Comparison of ENCODE assay signal across 8 mouse cellular contexts in genomic region chr14:8098687-8098995, GRCm38 (mm10). TPM values are rescaled to one million over a fixed set of nuclear protein-coding genes. Genes with fewer than 3 reads are reported as not detected.
DNase-seq lines count a peak whose midpoint lies in the region; ATAC-seq lines count a peak whose summit lies in the region.

No protein-coding gene starts in this region.

- WGBS in kidney, embryonic 14.5 days: 3% methylated on average over 5 of the region's 5 CpGs
- WGBS in hindbrain, embryonic 10.5 days: 2% methylated on average over 5 of the region's 5 CpGs
- 2% methylated on average over 5 of the region's 5 CpGs for WGBS in midbrain, embryonic 13.5 days

- H3K27ac ChIP-seq in kidney, embryonic 14.5 days (ENCODE audit: low read depth, low read length): no peak overlapping the region
- peak overlapping the region; percentile 87 for H3K27ac ChIP-seq in hindbrain, embryonic 10.5 days
- peak overlapping the region; percentile 82 for H3K27ac ChIP-seq in midbrain, embryonic 13.5 days

- H3K4me2 ChIP-seq in kidney, embryonic 14.5 days (replicated peaks; ENCODE audit: low read depth, low read length): peak overlapping the region; percentile 60
- H3K4me2 ChIP-seq in midbrain, embryonic 13.5 days (replicated peaks): peak overlapping the region; percentile 72

- H3K4me1 ChIP-seq in kidney, embryonic 14.5 days (ENCODE audit: control insufficient read depth, insufficient read depth, low read length): 0 out of 2 replicates have a peak, but pooled peaks cover 4% of the 10 kb centered on the region
- peaks cover 19% of the 10 kb centered on the region for H3K4me1 ChIP-seq in hindbrain, embryonic 10.5 days (replicated peaks)
- peaks cover 30% of the 10 kb centered on the region for H3K4me1 ChIP-seq in midbrain, embryonic 13.5 days (replicated peaks)

- H3K9ac ChIP-seq in kidney, embryonic 14.5 days (ENCODE audit: low read depth, low read length): peak overlapping the region; percentile 74
- peak overlapping the region; percentile 89 for H3K9ac ChIP-seq in midbrain, embryonic 13.5 days (replicated peaks)

- H3K36me3 ChIP-seq in kidney, embryonic 14.5 days (ENCODE audit: control insufficient read depth, insufficient read depth, low read length): no peaks in the 10 kb centered on the region
- no peaks in the 10 kb centered on the region for H3K36me3 ChIP-seq in hindbrain, embryonic 10.5 days
- H3K36me3 ChIP-seq in midbrain, embryonic 13.5 days: 0 out of 2 replicates have a peak, but pooled peaks cover 5% of the 10 kb centered on the region

- ATAC-seq in kidney, embryonic 14.5 days (ENCODE audit: low FRiP score, low TSS enrichment): peak; percentile 26
- peak; percentile 31 for ATAC-seq in midbrain, embryonic 13.5 days

- H3K4me3 ChIP-seq in kidney, embryonic 14.5 days (ENCODE audit: low read length): peak overlapping the region; percentile 83
- H3K4me3 ChIP-seq in hindbrain, embryonic 10.5 days: peak overlapping the region; percentile 84
- H3K4me3 ChIP-seq in midbrain, embryonic 13.5 days (replicated peaks): peak overlapping the region; percentile 91

- no peaks in the 10 kb centered on the region for H3K9me3 ChIP-seq in kidney, embryonic 14.5 days (ENCODE audit: control insufficient read depth, low read length)
- no peaks in the 10 kb centered on the region for H3K9me3 ChIP-seq in hindbrain, embryonic 10.5 days
- no peaks in the 10 kb centered on the region for H3K9me3 ChIP-seq in midbrain, embryonic 13.5 days

- DNase-seq in kidney, postnatal 14 days: no peak
- peak; percentile 65 for DNase-seq in R1 (ENCODE audit: low read depth, low spot score)
- no peak for DNase-seq in hindbrain, embryonic 10.5 days (ENCODE audit: low spot score)
- no peak for DNase-seq in urinary bladder, postnatal 10 days (ENCODE audit: low spot score)
- DNase-seq in layer of hippocampus, adult 9-11 months: no peak
- DNase-seq in right cerebral cortex, postnatal 14 days: no peak

- no peaks in the 10 kb centered on the region for H3K27me3 ChIP-seq in kidney, embryonic 14.5 days (ENCODE audit: control insufficient read depth, insufficient read depth, low read length)
- H3K27me3 ChIP-seq in hindbrain, embryonic 10.5 days (ENCODE audit: insufficient read depth, poor library complexity, severe bottlenecking): no peaks in the 10 kb centered on the region
- no peaks in the 10 kb centered on the region for H3K27me3 ChIP-seq in midbrain, embryonic 13.5 days

RNA-seq across cellular contexts. Expression of gene Pxk, which starts 0.6 kb away (rescaled TPM):
- polyA plus RNA-seq in kidney, embryonic 14.5 days (2014; fragmentation: Nextera tagmentation; extraction: Ambion mirVana): 25.2 and 32.2 TPM in 2 replicates
- 19.8 and 23.8 TPM in 2 replicates for polyA plus RNA-seq in hindbrain, embryonic 10.5 days (2016; fragmentation: Nextera tagmentation; extraction: Ambion mirVana)
- 49.2 and 50.2 TPM in 2 replicates for polyA plus RNA-seq in midbrain, embryonic 13.5 days (2015; fragmentation: Nextera tagmentation; extraction: Ambion mirVana)

RNA-seq across cellular contexts. Expression of gene Rpp14, which starts 18.5 kb away (rescaled TPM):
- 48.7 and 71.6 TPM in 2 replicates for polyA plus RNA-seq in kidney, embryonic 14.5 days (2014; fragmentation: Nextera tagmentation; extraction: Ambion mirVana)
- 47.1 and 50.6 TPM in 2 replicates for polyA plus RNA-seq in hindbrain, embryonic 10.5 days (2016; fragmentation: Nextera tagmentation; extraction: Ambion mirVana)
- 47.9 and 52.4 TPM in 2 replicates for polyA plus RNA-seq in midbrain, embryonic 13.5 days (2015; fragmentation: Nextera tagmentation; extraction: Ambion mirVana)
